Mouse (Mus musculus): ENCODE measurements around the gene Sec11a.

GRCm38 (mm10) chr7:80897721-80898120, 49.9 kb downstream of the Sec11a start:
- TF ChIP-seq POLR2A (IDR thresholded peaks at IDR 0.05; ENCODE audit: borderline replicate concordance, extremely low read depth, low read depth, low read length) (no peak), CTCF (IDR thresholded peaks at IDR 0.05; ENCODE audit: insufficient read depth, low read length) (no peak)

Data from lung, adult 2 months (tissue).